Mouse (Mus musculus) small intestine, adult 2 months (tissue): ENCODE data around the gene Wdr60.

Experiments used
- CTCF ChIP-seq: fragments of 200-500 bp; IDR thresholded peaks from 2 replicates; pipeline ENCODE4 v1.5.1; 2012; ENCODE audit warnings: low read depth, mild to moderate bottlenecking, control low read depth, inconsistent platforms, low read length, moderate library complexity, mixed read lengths; ENCODE audit not compliant: insufficient replicate concordance, insufficient read length; ENCODE audit errors: extremely low read depth
- POLR2A ChIP-seq: fragments of 200-500 bp; IDR thresholded peaks from 2 replicates; pipeline ENCODE4 v1.6.1; 2012; ENCODE audit warnings: low read depth, mild to moderate bottlenecking, control low read depth, inconsistent platforms, low read length, moderate library complexity

- TF ChIP-seq POLR2A (no peak), CTCF (no peak)
Observed at GRCm38 (mm10) chr12:116229451-116229850, 33.4 kb downstream of the Wdr60 start.
